Mouse (Mus musculus): ENCODE measurements around the gene Pafah1b3.
A peak's percentile ranks its signal among the peaks of the same experiment; 100 is the strongest.

Pafah1b3 gene

DNA sequence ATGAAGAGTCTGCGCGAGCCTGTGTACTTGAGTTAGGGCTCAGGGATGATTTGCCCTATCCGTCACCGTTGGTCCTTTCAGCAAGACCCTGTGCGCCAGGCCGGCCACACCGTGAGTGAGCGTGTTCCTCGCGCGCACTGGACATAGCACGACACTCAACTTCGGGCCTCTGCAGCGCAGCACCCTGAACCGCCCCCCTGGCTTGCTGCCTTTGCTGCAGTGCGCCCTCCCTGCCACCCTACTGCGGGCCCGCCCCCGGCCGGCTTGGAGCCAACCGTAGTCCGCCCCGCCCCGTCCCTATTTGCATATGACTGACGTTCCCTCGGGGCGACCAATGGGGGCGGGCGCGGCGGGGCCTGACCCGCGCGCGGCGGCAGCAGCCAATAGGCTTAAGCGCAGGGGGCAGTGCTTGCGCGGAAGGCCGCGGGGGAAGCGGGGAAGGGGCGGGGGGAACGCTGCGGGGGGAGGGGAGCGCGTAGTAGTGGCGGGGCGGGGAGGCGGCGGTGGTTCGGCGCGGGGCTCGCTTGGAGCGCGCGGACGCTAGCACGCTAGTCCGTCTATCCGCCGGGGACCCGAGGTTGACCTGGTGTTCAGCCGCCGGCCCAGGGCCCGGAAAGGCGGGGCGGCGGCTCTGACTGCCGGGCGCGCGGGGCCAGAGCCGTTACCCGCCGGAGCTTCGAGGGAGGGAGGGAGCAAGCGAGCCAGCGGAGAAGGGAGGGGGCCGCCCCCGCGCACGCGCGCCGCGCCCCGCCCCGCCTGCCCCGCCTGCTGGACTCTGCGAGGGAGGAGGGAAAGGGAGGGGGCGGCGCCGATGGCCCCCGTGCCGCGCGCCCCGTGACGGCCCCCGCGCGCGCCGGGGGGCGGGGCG, 15.8 kb downstream of the Pafah1b3 start:
- peak; percentile 100 for DNase-seq (ENCODE audit: low read depth)

DNA sequence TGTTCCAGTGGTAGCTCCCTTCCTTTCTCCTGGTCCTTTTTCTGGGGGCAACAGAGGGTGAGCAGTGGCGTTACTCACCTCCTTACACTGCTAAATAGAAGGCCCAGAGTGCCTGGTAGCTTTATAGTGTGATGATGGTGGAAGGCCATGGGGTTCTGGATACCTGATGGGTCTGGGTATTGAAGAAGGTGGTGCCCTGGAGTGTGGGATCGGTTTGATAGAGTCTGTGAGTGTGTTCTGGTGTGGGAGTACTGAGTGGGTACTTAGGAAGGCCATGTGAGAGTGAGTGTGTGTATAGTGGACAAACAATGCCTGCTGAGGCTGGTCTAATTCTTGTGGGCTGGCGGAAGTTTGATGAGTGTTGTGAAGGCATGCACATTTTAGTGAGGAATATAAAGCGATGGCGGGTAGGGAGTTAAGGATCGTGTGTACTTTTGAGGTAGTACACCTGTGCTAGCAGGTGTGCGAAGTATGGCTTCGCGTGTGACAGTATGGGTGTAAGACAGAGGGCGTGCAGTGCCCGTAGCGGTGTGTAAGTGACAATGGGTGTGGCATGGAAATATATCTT, 16.5 kb downstream of the Pafah1b3 start:
- peak; percentile 53 for DNase-seq (ENCODE audit: low read depth)

DNA sequence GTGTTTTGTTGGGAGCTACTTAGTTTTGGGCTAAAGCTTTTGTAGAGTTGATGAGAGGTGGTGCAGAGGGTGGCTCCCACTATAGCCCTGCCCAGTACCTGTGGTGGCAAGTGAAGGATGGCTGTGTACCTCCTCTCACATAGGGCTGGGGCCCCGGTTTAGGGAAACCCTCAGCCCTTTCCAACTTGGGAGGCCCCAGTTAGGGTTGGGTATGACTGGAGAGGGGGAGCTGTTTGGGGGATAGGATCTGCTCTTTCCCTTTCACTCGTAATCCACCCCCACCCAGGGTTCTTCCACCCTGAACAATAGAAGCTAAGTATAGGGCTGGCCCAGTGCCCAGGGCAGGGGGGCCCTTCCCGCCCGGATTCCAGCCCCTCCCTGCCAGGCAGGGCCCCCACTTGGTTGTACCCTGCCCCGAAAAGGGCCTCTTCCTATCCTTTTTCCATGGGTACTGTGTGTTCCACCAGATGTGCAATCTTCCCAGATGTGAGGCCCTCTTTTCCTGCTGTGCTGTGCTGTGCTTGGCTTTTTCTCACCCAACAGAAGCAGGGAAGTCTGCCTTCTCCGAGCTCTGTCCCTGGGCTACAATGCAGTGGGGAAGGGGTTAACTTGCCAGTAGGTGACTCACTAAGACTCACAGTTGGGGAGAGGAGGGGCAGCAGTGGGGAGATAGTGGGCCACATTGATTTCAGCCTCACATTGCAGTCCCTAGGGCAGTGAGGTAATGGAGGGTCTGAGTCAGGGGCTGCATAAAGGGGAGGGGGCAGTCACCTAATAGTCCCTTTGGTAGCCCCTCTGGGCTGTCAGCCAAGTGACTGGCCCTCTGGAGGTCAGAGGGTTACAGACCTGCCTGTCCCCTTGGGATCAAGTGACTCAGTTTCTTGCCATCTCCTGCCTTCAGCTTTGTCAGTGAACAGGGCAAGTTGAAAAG, 17.7 kb downstream of the Pafah1b3 start:
- peak; percentile 90 for DNase-seq (ENCODE audit: low read depth)

DNA sequence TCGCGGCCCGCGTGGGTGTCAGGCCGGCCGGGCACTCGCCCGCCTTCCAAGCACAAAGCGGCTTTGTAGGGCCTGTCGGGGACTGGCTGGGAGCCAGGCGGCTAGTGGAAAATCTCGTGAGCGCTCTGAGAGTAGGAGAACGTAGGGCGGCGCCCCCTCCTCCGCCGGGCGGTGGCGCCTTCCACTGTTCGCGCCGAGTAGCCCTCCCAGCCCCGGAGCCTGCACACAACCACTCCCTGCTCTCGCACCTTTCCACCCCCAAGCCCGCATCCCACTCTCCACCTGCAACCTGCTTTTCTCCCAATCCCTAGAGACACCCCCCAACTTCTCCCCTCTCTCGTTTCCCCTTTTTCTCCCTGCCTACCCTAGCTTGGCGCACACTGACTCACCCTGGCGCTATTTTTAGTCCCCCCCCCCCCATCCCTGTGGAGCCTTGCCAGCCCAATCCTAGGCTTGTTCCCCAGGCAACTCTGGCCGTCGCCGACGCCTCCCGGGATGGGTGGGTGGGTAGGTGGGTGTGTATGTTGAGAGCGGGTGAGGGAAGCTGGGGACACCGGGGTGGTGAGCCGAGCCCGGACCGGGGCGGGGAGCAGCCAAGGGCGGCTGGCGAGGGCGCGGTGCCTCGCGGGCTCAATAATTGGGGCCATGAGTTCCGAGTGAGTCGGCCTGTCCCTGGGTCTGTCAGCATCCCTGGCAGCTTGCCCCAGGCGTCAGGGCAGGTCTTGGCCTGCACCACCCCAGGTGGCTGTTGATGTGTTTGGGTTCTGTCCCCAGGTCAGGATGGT, 18.5 kb downstream of the Pafah1b3 start:
- peak; percentile 98 for DNase-seq (ENCODE audit: low read depth)

DNA sequence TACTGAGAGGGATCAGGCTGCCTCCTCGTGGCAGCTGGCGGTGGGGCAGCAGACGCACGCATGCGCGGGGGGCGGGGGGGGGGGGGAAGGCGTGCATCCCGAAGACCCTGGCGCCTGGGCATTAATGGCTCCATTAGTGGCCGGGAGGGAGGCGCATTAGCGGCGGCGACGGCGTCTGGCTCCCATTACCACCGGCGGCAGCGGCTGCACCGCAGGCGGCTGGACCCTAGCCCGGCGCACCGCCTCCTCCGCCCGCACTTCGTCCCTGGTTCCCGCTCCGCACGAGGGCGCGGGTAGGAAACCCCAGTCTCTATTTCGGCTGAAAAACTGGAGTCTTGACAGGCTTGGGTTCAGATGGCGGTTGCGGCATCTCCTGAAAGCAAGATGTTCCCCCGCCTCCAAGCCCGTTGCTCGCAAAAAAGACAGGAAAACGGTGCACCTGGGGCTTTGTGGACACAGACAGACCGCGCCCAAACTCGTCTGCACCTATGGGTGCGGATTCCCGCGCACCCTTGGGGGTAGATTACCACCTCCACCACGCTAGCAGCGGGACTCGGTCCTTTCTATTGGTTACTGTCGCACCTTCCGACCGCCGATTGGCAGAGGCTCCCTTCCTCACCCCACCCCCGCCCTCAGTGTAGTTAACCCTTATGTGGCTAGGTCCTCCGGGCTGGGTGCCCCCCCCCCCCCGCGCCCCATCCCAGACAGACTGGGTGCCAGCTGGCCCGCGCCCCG, 19.3 kb downstream of the Pafah1b3 start:
- DNase-seq (ENCODE audit: low read depth) = peak; percentile 87

DNA sequence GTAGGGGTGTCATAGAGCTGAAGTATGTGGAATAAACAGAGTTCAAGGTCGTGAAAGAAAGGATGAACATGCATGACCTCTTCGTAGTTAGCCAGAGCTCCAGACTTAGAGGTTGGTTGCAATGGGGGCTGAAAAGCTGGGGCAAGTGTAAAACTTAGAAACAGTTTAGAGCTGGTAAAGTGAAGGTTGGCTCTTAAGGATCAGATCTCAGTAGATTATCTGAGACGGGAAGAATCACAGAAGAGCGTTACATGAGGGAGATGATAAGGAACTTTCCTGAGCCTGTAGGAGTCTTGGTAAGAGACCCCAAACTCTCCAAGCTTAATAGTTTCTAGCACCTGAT, 19.8 kb downstream of the Pafah1b3 start:
- DNase-seq (ENCODE audit: low read depth) = no peak

DNA sequence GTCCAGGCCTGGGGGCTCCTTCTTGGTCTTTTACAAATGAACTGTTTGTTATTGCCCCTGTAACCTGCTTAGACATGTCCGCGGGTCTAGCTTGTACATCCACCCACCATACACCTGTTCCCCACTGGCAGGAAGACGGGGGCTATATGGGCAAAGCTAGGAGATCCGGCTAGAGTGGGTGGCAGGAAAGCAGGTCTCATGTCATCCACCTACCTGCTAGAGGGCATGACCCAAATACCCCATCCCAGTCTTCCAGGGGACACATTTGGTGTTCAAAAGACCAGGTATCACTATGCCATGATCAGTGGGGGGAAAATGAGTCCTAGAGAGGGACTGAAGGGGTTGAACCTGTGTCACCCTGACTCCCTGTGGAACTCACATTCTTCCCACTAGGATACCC, 20.4 kb downstream of the Pafah1b3 start:
- DNase-seq (ENCODE audit: low read depth) = no peak

DNA sequence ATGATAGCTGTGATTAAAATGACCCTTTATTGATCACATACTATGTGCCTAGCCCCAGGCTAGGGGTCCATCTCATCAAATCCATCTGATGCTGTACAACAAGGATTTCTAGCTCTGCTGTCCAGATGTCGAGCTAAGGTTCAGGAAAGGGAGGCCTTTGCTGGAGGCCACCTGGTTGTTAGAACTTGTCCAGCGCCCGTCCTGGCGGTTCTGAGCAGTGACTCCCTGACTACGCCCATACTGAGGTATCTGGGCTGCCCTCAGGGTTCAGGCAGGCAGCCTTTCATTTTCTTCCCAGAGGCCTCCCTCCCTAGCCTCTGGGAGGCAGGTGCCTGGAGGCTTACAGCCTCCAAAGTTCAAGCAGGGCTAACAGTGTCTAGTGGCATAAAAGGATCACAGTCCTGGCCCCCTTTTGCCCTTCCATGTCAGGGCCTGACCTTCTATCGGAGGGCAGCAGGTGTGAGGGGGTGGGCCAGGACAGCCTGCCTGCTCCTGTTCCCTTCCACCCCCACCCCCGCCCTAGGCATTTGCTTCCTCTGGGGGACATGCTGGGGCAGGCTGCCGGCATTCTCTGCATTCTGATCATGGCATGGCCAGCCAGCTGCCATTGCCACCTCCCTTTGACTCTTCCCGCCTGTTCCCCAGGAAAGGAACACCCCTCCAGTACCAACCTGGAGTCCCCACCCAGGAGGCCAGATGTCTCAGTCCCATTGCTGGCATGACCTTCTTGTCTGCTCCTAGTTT, 22.1 kb downstream of the Pafah1b3 start:
- DNase-seq (ENCODE audit: low read depth) = no peak

DNA sequence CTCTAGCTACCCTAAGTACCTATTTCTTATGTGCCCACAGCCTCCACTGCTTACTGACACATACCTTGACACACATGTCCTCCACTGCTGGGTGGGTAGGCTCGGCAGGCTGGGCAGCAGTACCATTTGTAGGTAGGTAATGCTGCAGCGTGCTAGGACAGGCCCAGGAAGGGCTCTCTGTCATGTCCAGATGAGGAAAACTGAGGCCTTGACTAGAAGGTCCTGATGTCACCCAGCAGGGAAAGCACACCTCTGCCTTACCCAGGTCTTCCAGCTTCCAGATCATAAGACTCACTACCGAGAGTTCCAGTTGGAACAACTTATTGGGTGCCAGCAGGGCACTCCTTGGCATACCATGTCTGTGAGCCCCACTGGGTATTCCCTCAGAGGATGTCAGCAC, 22.8 kb downstream of the Pafah1b3 start:
- DNase-seq (ENCODE audit: low read depth) = no peak

DNA sequence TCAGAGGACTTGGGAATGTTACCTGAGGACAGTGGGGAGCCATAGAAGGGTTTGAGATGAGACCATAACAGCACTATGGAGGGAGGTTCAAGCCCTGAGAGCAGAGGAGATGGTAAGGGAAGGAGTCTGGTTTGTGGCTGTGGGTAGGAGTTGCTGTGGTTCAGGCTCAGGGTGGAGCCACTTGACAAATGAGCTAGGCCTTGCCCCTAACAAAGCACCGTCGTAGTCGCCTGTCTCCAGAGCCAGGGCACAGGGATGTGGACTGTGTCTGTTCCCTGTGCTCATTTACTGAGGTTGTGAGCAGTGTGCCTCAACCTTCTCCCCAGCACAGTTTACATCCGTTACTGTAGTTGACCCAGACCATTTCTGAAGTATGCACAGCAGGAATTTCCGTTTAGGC, 23.2 kb downstream of the Pafah1b3 start:
- no peak for DNase-seq (ENCODE audit: low read depth)

DNA sequence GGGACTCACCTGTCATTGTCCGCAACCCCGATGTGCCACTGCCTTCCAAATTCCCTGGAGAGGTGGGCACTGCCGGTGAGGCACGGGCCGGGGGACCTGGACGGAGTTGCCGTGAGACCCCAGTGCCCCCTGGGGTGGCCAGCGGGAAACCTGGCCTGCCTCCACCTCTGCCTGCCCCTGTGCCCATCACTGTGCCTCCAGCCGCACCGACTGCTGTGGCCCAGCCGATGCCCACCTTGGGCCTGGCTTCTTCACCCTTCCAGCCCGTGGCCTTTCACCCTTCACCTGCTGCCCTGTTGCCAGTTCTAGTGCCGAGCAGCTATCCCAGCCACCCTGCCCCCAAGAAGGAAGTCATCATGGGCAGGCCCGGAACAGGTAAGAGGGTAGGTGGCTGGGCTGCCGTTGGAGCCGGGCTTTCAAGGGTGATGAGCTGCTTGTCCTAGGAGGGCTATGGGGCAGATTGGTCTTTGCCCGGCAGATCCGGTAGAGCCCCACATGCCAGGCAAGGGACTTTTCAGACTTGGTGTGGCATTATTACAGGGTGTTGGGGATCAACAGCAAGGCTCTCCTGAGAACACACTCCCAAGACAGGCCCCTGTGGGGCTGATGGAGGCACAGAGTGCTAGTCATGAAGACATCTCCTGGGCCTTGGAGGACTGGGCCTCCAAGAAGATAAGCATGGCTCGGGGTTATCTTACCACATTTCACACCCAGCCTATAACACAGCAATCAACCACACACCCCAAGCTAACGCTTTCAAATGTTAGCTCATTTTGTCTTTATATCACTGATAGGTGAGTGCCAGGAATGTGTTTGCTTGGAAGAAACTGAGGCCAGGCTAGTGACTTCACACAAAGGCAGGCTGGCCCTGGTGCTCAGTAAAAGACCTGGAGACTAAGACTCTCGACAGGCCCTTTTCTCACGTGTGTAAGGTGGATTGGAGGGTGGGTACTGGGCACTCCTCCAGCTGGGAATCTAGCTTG, 24.2 kb downstream of the Pafah1b3 start:
- no peak for DNase-seq (ENCODE audit: low read depth)

DNA sequence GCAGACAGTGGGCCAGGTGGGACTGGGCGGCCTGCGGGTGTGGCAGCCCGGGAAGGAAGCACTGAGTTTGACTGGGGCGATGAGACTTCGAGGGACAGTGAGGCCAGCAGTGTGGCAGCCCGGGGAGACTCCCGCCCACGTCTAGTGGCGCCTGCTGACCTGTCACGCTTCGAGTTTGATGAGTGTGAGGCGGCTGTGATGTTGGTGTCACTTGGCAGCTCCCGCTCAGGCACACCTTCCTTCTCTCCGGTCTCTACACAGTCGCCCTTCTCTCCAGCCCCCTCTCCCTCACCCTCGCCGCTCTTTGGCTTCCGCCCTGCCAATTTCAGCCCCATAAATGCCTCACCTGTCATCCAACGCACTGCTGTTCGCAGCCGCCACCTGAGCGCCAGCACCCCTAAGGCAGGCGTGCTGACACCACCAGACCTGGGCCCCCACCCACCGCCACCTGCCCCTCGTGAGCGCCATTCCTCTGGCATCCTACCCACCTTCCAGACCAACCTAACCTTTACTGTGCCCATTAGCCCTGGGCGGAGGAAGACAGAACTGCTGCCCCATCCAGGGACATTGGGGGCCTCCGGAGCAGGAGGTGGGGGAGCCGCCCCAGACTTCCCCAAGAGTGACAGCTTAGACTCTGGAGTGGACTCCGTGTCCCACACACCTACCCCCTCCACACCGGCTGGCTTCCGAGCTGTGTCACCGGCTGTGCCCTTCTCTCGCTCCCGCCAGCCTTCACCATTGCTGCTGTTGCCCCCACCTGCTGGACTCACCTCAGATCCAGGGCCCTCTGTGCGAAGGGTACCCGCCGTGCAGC, 25.1 kb downstream of the Pafah1b3 start:
- no peak for DNase-seq (ENCODE audit: low read depth)

DNA sequence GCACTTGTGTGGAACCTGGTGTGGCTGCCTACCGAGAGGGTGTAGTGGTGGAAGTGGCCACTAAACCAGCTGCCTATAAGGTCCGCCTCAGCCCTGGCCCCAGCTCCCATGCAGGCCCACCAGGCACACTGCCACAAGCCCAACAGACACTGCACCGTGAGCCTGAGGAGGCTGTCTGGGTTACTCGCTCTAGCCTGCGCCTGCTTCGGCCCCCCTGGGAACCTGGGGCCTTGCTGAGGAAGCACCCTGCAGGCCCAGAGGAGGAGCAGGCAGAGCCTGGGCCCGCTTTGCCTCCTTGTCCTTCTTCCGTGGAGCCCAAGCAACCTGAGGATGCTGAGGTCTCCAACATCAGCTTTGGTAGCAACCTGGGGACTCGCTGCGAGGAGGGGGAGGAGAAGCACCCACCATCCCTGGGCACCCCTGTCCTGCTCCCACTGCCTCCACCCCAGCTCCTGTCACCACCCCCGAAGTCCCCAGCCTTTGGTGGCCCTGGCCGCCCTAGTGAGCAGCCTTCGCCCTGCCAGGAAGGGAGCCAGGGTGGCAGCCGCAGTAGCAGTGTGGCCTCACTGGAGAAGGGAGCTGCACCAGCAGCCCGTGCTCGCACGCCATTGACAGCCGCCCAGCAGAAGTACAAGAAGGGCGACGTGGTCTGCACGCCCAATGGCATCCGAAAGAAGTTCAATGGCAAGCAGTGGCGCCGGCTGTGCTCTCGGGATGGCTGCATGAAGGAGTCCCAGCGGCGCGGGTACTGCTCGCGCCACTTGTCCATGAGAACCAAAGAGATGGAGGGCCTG, 25.9 kb downstream of the Pafah1b3 start:
- DNase-seq (ENCODE audit: low read depth) = no peak

DNA sequence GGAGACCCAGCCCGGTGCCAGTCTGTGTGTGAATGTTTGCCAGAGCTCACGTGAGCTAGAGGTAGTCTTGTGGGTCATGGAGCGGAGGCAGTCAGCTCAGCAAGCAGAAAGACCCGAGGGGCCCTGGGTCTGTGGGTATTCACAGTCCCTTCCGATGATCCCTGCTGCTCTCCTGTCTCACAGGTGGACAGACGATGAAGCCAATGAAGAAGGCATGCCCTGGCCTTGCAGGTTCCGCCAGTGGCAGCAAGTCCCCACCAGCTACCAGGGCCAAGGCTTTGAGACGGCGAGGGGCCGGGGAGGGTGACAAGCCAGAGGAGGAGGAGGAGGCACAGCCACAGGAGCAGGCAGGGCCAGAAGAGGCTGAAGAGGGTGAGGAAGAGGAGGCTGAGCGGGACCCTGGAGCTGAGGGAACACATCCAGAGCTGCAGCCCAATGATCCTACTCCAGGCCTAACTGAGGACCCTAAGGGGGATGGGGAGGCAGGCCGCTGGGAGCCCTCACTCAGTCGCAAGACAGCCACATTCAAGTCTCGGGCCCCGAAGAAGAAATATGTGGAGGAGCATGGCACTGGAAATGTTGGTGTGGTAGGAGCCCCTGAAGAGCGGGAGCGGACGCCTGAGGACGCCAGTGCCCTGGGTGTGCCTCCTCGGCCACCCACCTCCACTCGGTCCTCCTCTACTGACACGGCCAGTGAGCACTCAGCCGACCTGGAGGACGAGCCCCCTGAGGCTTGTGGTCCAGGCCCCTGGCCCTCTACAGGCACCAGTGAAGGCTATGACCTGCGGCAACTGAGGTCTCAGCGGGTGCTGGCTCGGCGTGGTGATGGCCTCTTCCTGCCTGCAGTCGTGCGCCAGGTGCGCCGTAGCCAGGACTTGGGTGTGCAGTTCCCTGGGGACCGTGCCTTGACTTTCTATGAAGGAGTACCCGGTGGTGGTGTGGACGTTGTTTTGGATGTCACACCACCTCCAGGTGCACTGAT, 26.8 kb downstream of the Pafah1b3 start:
- DNase-seq (ENCODE audit: low read depth) = no peak

DNA sequence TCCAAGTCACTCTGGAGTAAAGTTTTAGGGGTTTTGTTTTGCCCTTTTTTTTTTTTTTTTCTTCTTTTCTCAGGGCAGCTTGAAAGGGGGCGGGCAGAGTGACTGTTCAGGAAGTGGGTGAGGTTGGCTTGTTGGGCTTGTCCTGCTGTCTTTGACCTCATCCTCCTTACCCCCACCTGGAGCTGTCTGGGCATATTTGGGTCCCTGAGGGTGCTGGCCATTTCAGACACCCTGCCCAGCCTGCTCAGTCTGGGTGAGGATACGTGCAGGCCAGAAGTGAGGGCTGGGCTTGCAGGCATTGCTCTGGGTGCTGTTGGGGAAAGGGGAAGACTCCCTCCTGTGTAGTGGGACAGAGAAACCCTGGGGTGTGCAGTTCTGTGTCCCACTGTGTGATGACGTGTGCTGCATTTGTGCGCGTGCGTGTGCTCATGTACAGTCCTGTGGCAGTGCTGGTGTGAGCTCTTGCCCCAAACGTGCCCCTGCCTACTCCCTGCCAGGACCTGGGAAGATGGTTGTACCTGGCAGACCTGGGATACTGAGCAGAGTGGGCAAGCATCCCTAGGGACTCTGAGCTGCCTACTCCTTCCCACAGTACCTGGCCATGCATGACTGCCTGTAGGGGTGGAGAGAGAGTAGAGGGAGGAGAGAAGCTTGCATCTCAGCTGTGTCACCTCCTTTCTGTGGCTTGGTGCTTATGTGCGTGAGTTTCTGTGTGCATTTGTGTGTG, 28.1 kb downstream of the Pafah1b3 start:
- no peak for DNase-seq (ENCODE audit: low read depth)

DNA sequence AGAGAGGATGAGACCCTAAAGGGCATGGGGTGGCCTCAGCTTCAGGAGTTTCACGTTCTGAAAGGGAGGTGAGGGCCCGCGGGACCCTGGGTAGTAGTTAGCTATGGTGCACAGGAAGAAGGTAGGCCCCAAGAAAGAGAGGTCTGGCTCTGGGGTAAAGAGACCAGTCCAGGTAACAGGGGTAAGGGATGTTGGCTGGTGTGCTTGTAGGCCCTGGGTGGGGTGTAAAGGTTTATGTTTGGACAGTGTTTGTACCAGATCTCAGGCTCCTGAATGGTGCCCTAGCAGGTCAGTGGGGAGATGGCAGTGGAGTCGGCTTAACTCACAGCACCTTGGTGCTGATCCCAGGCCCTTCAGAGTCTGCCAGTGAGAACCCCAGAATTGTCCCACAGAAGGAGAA, 28.8 kb downstream of the Pafah1b3 start:
- no peak for DNase-seq (ENCODE audit: low read depth)

Data from NIH3T3 (cell line).